Mouse (Mus musculus) T-helper 2 cell (primary cell): ENCODE results near the gene Capn15.

Experiments
- in situ Hi-C: fragments of 300-600 bp; cut with MboI, MseI; formaldehyde crosslinking; loops from one replicate; pipeline ENCODE4 v1.15.1; 2025; ENCODE audit warnings: high pct_unique_total_duplicates

Capn15 gene

DNA sequence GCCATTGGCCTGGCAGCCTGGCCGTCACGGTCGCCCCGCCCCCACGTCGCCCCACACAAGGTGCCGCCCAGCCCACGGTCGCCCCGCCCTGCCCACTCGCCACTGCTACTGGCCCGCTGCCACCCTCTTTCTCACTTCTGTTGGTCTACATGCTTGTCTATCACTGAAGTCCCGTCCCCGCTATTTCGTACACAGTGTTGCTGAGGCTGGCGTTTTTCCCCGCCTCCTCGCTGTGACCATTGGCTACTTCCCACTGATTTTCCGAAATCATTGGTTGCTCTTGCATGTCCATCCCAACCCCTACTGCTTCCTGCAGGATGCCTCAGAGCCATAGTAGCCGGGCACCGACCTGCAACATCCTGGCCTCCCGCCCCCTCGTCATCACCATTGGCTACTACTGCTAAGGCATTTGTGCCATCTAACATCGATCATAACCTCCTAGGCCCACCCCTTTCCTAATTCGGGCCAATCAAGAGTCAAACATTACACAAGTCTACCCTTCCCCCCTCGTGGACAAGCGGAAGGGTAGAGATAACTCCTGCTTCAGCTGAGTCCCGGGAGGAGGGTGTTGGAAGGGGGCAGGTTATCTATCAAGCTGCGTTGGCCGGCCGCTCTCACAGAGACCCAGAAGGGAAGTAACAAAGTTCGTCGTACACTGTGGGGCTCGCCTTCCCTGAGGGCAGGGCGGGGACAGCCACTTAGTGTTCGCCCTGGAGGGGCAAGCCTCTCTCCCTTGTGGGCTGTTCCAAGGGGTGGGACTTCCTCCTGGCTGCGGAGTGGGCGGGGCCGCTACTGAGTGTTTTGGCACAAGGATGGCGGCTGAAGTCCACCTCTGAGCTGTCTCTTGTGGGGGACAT is 65.6 kb downstream of the Capn15 start:
- in situ Hi-C loops, result loop anchor here (5.0 kb wide), 1 partner anchor 193 kb away; the partner anchor contains the start of genes Chtf18 and Rpusd1

DNA sequence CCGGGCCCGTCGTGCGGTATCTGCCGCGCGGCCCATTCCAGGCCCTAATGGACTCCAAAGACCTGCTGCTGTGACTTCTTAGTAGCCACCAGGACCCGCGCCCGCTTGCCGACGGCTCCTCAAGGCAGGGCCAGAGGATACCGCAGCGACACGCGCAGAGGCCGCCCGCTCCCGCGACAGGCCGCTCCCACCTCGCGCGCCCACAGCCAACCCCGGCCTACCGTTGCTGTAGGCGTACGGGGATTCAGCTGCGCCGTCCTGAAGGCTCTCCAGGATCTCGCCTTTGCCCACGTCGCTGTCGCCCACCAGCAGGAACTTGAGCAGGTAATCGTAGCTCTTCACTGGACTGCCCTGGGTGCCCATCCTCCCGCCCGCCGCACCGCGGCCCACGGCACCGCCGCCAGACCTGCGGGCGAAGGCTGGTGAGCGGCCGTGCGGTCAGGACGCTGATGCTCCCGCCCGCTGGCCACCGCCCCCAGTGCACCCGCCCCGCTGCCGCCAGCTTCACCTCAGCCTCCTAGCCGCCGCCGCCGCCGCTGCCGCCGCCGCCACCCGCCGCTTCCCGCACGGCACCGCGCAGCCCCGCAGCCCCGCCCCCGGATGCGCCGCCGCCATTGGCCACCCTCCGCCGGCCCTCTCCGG is 66.3 kb downstream of the Capn15 start, which contains the start of gene Rab40c:
Gene Rab40c, minus strand, starts transcription at position 584 of the 642 bp plus-strand sequence.
- in situ Hi-C loops, result no loop called here

DNA sequence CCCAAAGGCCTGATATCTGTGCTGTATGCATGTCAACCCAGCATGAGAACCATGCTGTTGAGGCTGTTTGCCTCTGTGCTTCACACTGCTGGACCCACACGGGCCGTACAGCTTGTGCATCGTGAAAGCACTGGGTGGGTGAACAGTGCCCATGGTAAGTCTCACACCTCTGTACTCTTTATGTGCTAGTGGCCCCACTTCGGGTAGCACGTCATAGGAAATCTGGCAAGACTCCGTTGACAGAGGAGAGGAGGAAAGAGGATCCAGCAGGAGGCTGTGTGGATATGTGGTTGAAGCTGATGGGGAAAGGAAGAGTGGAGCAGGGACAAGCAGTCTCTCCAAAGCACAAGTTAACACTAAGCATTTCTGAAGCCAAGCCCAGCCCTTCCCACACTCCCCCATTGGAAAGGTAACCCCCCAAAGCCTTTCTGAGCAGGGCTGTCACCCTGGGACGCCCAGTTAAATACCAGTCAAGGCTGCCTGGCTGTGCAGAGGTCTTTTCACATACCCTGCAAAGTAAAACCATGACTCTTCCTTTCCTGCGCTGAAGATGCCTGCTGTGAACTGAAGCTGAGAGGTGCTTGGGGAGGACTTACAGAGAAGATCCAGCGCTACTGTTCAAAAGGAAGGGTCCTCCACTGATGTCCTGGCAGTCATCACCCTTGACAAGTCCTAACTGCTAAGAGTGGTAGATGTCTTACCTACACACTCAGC is 67.4 kb downstream of the Capn15 start:
- in situ Hi-C loops, result no loop called here

DNA sequence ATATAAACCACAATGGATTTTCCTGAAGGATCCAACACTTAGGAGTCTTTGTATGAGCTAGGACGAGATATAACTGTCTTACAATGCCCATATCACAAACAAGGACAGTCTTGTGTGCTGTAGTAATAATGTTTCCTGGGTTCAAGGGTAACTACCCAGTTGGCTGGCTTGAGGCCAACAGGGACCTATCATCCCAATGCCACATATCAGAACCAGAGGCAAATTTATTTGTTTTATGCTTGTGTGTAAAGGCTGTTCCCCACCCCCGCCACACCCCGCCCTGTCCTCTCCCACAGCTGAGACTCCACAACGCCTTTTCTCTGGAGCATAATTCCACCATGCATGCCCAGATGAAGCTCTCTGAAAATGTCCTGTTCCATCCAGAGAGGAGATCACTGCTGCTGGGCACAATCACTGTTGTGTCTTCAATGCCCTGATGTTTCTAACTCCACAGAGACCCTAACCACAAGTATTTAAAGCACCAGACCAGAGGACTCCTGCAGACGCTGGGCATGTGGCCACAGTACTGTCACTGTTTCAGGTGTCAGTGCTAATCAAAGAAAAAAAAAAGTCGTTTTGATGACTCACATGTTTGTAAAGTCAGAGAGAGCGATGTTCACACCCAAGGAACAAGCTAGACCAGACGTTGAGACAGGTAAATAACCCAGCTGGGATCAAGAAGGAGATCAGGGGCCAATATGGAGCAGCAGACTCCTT is 68.5 kb downstream of the Capn15 start:
- in situ Hi-C loops, result no loop called here

DNA sequence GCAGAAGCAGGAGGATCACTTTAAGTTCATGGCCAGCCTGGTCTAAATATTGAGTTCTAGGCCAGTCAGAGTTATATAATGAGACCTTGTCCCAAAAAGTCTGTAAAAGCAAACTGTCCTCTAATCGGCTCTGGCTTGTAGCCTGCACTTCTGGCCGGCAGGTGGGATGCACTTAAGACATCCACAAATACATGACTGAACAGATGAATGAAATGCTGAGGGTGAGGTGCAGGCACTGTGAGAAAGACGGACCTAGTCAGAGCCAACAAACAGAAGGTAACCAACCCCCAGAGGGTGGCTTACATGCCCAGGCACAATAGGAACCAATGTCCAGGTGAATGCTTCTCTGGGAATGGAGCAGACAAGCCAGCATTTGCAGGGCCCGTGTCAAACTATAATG is 71.3 kb downstream of the Capn15 start:
- in situ Hi-C loops, result no loop called here

DNA sequence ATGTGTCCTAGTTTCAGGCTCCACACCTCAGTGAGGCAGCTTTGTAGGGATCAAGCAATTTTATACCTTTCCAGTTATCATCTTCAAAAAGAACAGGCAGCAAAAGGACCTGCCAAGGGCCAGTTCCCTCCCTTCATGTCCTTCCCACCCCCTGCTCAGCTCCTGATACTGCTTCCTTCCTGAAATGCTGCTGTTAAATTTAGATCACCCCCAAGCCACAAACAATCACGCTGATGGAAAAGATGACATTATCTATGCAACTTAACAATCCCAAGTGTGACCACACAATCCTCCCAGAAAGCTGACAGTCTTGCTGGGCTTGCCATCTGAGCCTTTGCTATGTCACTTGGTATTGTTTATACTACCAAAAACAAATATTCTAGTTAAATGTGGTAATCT is 71.7 kb downstream of the Capn15 start:
- in situ Hi-C loops, result no loop called here

DNA sequence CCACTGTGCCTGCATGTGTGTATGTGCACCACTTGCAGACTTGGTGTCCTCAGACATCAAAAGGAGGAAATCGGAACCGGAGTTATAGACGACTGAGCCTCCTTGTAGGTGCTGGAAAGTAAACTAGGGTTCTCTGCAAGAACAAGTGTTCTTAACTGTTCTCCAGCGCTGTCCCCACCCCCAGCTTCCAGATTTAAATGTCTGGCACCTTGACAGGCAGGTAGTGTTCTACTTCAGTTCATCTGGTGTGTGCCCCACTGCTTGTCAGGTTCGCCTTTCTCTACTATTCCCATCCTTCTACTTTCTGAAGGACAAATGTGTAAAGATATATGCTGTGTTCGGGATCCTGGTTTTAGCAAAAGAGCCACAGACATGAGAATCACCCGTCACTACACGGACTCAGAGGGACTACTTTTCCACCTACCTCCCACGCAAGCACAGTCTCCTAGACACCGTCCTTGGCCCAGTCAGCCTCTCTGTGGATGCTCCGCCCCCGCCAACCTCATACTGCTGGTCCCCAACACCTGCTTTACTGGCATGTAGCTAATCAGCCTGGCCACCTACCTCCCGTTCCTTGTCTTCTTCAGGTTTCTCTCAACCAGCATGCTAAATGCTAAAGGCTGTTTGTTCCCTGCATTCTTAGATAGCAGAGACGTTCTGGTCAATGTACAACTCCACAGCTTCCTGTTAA is 72.3 kb downstream of the Capn15 start:
- in situ Hi-C loops, result no loop called here

DNA sequence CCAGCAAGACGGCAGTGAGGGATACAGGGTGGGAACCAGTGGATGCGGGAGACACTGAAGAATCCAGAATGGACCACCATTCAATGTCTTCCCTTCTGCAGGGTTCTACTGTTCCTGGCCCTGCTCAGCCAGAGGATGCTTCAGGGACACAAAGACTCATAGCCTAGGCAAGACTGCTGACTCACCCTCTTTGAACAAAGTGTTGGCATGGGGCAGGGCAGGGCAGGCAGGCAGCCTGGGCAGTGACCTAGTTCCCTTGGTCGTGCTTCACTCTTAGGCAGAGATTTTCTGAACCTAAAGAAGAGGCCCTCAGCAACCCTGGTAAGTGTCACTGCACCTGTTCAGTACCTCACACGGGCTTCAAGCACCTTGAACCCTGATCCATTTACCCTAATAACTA is 73.8 kb downstream of the Capn15 start:
- in situ Hi-C loops, result no loop called here
